Mouse (Mus musculus) kidney, adult 2 months (tissue): ENCODE measurements at regions not wholly inside any gene's neighbourhood (a gene's known extent, or its start where the extent isn't known, plus 50 kb on each side); places are given as distances from the start of the nearest gene placed in this dataset.

Source experiments
- CTCF ChIP-seq: fragments of 200-500 bp; conservative IDR thresholded peaks from 2 replicates; pipeline ENCODE4 v1.5.1; 2011; ENCODE audit warnings: low read depth, mild to moderate bottlenecking, control low read depth, low read length, moderate library complexity, mixed read lengths; ENCODE audit not compliant: insufficient read depth, insufficient read length
- POLR2A ChIP-seq: fragments of 200-500 bp; IDR thresholded peaks from one replicate; pipeline ENCODE4 v1.6.1; 2011; ENCODE audit warnings: low read depth, low read length, control low read depth

GRCm38 (mm10) chr4:27981309-27981708 lies 831.6 kb upstream of the Epha7 start:
- no peak for TF ChIP-seq CTCF
- TF ChIP-seq POLR2A: no peak
